8 mouse cellular contexts compared by ENCODE assay signal in genomic region chr6:142878744-142879701, GRCm38 (mm10).
DNase-seq lines count a peak whose midpoint lies in the region; ATAC-seq lines count a peak whose summit lies in the region.

No protein-coding gene starts in this region.

- DNase-seq in lung, adult 18-20 months, result no peak
- DNase-seq in brain, adult 2 months (ENCODE audit: low read depth, low spot score), result peak; percentile 48
- peak; percentile 8 for DNase-seq in heart, adult 9 months (ENCODE audit: low spot score in 2 of 2)
- no peak for DNase-seq in B cell, adult 2 months

- no peak overlapping the region for H3K27ac ChIP-seq in lung, embryonic 15.5 days
- H3K27ac ChIP-seq in kidney, embryonic 14.5 days (ENCODE audit: low read depth, low read length), result peak overlapping the region; percentile 43; the same call in 1 of the 2 replicates

- peaks cover 31% of the 10 kb centered on the region for H3K4me1 ChIP-seq in lung, embryonic 15.5 days
- peaks cover 26% of the 10 kb centered on the region for H3K4me1 ChIP-seq in kidney, embryonic 14.5 days (ENCODE audit: control insufficient read depth, insufficient read depth, low read length)

- H3K9ac ChIP-seq in lung, embryonic 15.5 days, result no peak overlapping the region
- no peak overlapping the region for H3K9ac ChIP-seq in kidney, embryonic 14.5 days (ENCODE audit: low read depth, low read length)

- H3K9me3 ChIP-seq in lung, embryonic 15.5 days, result no peaks in the 10 kb centered on the region
- no peaks in the 10 kb centered on the region for H3K9me3 ChIP-seq in kidney, embryonic 14.5 days (ENCODE audit: control insufficient read depth, low read length)

- ATAC-seq in lung, embryonic 15.5 days (ENCODE audit: borderline replicate concordance, extremely low read depth, low FRiP score, low TSS enrichment), result peak; percentile 62
- ATAC-seq in kidney, embryonic 14.5 days (ENCODE audit: low FRiP score, low TSS enrichment), result peak; percentile 65
- peak; percentile 52 for ATAC-seq in megakaryocyte, adult 5-6 weeks (ENCODE audit: poor library complexity, severe bottlenecking)
- no peak for ATAC-seq in erythroid progenitor cell, adult 5-6 weeks (replicated peaks; ENCODE audit: low FRiP score, poor library complexity, severe bottlenecking)

- no peaks in the 10 kb centered on the region for H3K27me3 ChIP-seq in lung, embryonic 15.5 days
- H3K27me3 ChIP-seq in kidney, embryonic 14.5 days (ENCODE audit: control insufficient read depth, insufficient read depth, low read length), result no peaks in the 10 kb centered on the region

- H3K4me3 ChIP-seq in lung, embryonic 15.5 days, result no peak overlapping the region
- H3K4me3 ChIP-seq in kidney, embryonic 14.5 days (ENCODE audit: low read length), result no peak overlapping the region

- H3K4me2 ChIP-seq in lung, embryonic 15.5 days, result peak overlapping the region; percentile 7; the same call in 1 of the 2 replicates
- H3K4me2 ChIP-seq in kidney, embryonic 14.5 days (replicated peaks; ENCODE audit: low read depth, low read length), result no peak overlapping the region; the same call in 1 of the 2 replicates

- WGBS in lung, embryonic 15.5 days, result 7% methylated on average over 15 of the region's 15 CpGs
- WGBS in kidney, embryonic 14.5 days, result 29% methylated on average over 15 of the region's 15 CpGs

- no peaks in the 10 kb centered on the region for H3K36me3 ChIP-seq in lung, embryonic 15.5 days
- H3K36me3 ChIP-seq in kidney, embryonic 14.5 days (ENCODE audit: control insufficient read depth, insufficient read depth, low read length), result no peaks in the 10 kb centered on the region

Comparison
In these comparisons a context has a peak if more than half of its experiments do, and no peak if none do; other contexts are left out.
1. DNase-seq: peak in brain, adult 2 months (single experiment) and heart, adult 9 months (2 of 2); none in lung, adult 18-20 months (0 of 2) and B cell, adult 2 months (0 of 2).